Mouse (Mus musculus) frontal cortex, adult (tissue): ENCODE data around the gene Gm3269.
"Not testable (repeated sequence)": the region's sequence is repeated elsewhere in the genome, so short reads cannot be mapped to it uniquely, and the experiment has no call there.

Source experiments
- ATAC-seq: cut with Nextera tagmentation; 2 replicates; pipeline ENCODE4 v1.9.2; 2017; ENCODE audit warnings: mild to moderate bottlenecking, moderate library complexity, mixed read lengths; ENCODE audit not compliant: low TSS enrichment

Gm3269 gene

GRCm38 (mm10) chr14:4837806-4838205 lies at the start of gene Gm3269:
Gene Gm3269 (plus strand): TSS chr14:4838106.
- not testable (repeated sequence) for ATAC-seq

GRCm38 (mm10) chr14:4806421-4806820 lies 31.5 kb upstream of the Gm3269 start:
- ATAC-seq, result not testable (repeated sequence)

- ATAC-seq, result not testable (repeated sequence)
These were observed 16.0 kb upstream of the Gm3269 start for GRCm38 (mm10) chr14:4821950-4822349.

GRCm38 (mm10) chr14:4855299-4855980 lies 17.5 kb downstream of the Gm3269 start, which contains the start of gene Gm3264:
Gene Gm3264 (plus strand): TSS chr14:4855576.
- not testable (repeated sequence) for ATAC-seq

GRCm38 (mm10) chr14:4892116-4892515 lies 54.2 kb downstream of the Gm3269 start, which contains the start of gene Gm3278:
Gene Gm3278 (plus strand): TSS chr14:4892416.
- not testable (repeated sequence) for ATAC-seq
